Mouse (Mus musculus): ENCODE measurements at regions not wholly inside any gene's neighbourhood (a gene's known extent, or its start where the extent isn't known, plus 50 kb on each side); places are given as distances from the start of the nearest gene placed in this dataset.

DNA sequence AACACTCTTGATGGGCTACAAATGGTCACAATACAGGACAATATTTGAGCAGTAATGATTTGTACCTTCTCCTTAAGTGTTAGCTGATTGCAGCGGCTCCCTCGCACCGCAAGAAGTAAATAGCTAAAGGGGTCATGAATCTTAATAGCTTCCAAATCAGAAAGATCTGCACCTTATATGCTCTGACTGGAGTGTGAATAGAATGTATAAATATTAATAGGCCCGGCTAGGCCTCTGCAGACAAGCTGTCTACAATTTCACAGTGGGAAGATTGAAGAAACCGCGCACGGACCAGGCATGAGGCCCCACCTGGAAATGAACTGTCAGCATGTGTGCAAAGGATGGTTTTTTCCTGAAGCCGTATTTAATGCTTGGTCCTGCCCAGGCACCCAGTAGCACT lies 333.0 kb downstream of the Atp23 start:
- 73% methylated on average over 8 of the region's 8 CpGs for WGBS
- H3K27ac ChIP-seq = no peak overlapping the region
- no peaks in the 10 kb centered on the region for H3K36me3 ChIP-seq
- H3K9me3 ChIP-seq = no peaks in the 10 kb centered on the region
- no peak for DNase-seq (ENCODE audit: low spot score)
- no peak overlapping the region for H3K4me3 ChIP-seq
- no peaks in the 10 kb centered on the region for H3K27me3 ChIP-seq (ENCODE audit: insufficient read depth, poor library complexity, severe bottlenecking)
- H3K4me1 ChIP-seq (replicated peaks) = peaks cover 6% of the 10 kb centered on the region; the same call in 1 of the 2 replicates

DNA sequence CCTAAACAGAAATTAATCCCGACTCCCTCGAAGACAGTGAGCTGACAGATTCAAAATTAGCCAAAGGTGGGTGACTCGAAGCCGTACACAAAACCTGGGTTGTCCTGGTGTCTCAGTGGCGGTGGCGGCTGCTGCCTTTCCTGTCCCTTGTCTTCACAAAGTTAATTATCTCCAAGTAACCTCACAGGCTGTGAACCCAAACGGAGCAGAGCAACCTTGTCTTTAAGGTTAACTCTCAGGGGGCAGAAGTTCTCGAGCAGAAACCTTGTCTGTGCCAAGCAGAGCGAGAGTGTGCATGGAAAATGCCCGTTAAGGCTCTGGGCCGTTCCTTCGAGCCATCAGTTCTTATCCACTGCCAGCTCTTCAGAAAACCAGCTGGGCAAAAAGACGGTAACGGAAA lies 335.8 kb downstream of the Atp23 start:
- H3K9me3 ChIP-seq = no peaks in the 10 kb centered on the region
- H3K27me3 ChIP-seq (ENCODE audit: insufficient read depth, poor library complexity, severe bottlenecking) = no peaks in the 10 kb centered on the region
- H3K27ac ChIP-seq = no peak overlapping the region
- H3K4me1 ChIP-seq (replicated peaks) = peaks cover 6% of the 10 kb centered on the region; the same call in 1 of the 2 replicates
- DNase-seq (ENCODE audit: low spot score) = no peak
- 86% methylated on average over 14 of the region's 14 CpGs for WGBS
- H3K36me3 ChIP-seq = no peaks in the 10 kb centered on the region
- H3K4me3 ChIP-seq = no peak overlapping the region

DNA sequence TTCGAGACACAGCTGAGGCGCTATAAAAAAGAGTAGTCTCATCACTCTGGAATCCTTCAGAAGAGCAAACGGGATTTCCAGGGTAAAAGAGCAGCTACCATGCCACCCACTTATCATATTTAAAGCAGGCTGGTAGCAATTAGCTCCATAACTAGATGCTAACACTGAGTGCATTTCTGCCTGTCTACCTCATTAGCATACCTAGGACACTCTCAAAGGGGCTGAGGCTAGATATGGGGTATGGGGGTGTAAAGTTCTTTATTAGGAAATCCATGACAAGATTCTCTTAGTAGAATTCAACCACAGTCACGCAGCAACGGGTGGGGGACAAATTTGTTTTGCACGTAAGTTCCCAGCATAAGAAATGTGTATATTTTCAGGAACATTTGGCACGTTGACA lies 346.1 kb downstream of the Atp23 start:
- H3K27ac ChIP-seq = no peak overlapping the region
- H3K27me3 ChIP-seq (ENCODE audit: insufficient read depth, poor library complexity, severe bottlenecking) = no peaks in the 10 kb centered on the region
- no peaks in the 10 kb centered on the region for H3K4me1 ChIP-seq (replicated peaks)
- H3K9me3 ChIP-seq = no peaks in the 10 kb centered on the region
- H3K36me3 ChIP-seq = no peaks in the 10 kb centered on the region
- no peak overlapping the region for H3K4me3 ChIP-seq
- DNase-seq (ENCODE audit: low spot score) = no peak
- 87% methylated on average over 7 of the region's 7 CpGs for WGBS

DNA sequence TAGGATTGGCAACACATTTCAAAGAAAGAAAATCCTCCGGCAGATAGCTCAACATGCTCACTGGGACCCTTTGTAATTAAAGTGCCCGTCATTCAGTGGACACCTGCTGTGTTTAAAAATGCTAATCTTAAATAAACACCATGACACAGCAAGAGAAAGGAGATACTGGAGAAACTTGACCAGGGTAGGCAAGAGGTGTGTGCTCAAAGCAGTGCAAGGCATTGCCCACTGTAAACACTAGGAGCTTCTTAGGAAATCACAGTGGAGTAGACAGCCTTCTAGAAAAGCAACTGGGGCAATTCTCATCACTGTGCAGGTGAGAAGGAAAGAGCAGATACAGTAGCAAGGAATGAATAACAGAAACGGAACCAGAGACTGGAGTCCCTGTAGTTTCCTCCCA lies 369.2 kb downstream of the Atp23 start:
- H3K4me1 ChIP-seq (replicated peaks) = peaks cover 2% of the 10 kb centered on the region; the same call in 1 of the 2 replicates
- no peak for DNase-seq (ENCODE audit: low spot score)
- H3K36me3 ChIP-seq = no peaks in the 10 kb centered on the region
- H3K27me3 ChIP-seq (ENCODE audit: insufficient read depth, poor library complexity, severe bottlenecking) = no peaks in the 10 kb centered on the region; the same call in 1 of the 2 replicates
- 42% methylated on average over 3 of the region's 3 CpGs for WGBS
- H3K27ac ChIP-seq = no peak overlapping the region
- no peak overlapping the region for H3K4me3 ChIP-seq
- H3K9me3 ChIP-seq = no peaks in the 10 kb centered on the region

DNA sequence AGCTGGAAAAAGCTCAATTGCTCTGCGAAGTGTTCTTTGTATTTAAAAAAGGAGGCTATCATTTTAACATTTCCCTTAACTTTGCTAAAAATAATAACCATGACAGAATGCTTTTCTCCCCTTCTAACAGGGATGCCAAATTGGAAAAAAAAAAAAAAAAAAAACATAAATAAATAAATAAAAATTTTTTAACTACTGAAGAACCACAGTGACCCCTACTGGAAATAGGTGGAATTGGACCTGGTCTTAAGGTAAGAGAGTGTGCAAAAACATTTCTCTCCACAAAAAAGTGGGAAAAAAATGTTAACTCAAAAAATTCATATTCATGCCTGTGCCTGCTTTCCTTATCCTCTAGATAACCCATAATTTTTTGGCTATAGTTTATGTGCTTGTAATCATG lies 369.8 kb downstream of the Atp23 start:
- H3K27me3 ChIP-seq (ENCODE audit: insufficient read depth, poor library complexity, severe bottlenecking) = no peaks in the 10 kb centered on the region; the same call in 1 of the 2 replicates
- H3K27ac ChIP-seq = no peak overlapping the region
- peaks cover 8% of the 10 kb centered on the region; the same call in 1 of the 2 replicates for H3K4me1 ChIP-seq (replicated peaks)
- WGBS = 81% methylated on average over 1 of the region's 1 CpGs
- H3K9me3 ChIP-seq = no peaks in the 10 kb centered on the region
- DNase-seq (ENCODE audit: low spot score) = no peak
- no peaks in the 10 kb centered on the region for H3K36me3 ChIP-seq
- H3K4me3 ChIP-seq = no peak overlapping the region

DNA sequence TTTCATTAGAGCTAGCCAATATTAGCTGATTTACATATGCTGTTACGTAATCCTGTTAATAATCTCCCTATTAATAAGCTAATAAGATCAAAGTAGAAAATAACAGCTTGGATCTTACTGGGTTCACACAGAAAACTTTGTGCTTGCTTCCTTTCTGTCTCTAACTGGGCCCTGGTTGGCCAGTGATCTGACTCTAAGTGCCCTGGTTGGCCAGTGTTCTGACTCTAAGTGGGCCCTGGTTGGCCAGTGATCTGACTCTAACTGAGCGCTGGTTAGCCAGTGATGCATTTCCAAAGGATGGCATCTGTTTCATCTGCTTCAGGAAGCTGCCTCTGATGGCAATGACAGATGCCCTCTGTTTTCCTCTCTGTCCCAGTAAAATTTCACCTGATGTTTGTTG lies 372.4 kb downstream of the Atp23 start:
- no peak for DNase-seq (ENCODE audit: low spot score)
- no peaks in the 10 kb centered on the region for H3K36me3 ChIP-seq
- peaks cover 14% of the 10 kb centered on the region; the same call in 1 of the 2 replicates for H3K4me1 ChIP-seq (replicated peaks)
- no peaks in the 10 kb centered on the region for H3K9me3 ChIP-seq
- no peak overlapping the region for H3K4me3 ChIP-seq
- 87% methylated on average over 2 of the region's 2 CpGs for WGBS
- H3K27me3 ChIP-seq (ENCODE audit: insufficient read depth, poor library complexity, severe bottlenecking) = no peaks in the 10 kb centered on the region; the same call in 1 of the 2 replicates
- no peak overlapping the region for H3K27ac ChIP-seq

DNA sequence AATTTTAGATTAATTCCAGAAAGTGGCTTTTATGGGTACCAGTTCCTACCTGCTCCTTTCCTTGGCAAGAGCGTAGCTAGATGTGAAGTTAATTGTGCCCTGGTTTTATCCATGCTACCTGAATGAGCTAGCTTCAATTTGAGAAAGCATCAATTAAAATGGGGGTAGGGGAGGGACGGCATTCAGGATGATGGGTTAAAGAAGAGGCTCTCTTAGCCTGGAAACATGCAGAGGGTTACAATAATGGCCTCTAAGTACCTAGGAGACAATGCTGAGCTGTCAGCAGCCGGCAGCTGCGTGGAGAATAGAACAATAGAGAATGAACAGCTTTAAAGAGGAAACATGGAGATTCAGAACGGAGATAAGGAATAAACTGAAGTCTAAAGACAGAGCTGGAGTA lies 375.0 kb downstream of the Atp23 start:
- Histone ChIP-seq H3K4me3 (no peak overlapping the region), H3K27ac (0 out of 2 replicates have a peak overlapping the region, but pooled peaks have one; percentile 36), H3K36me3 (no peaks in the 10 kb centered on the region), H3K9me3 (no peaks in the 10 kb centered on the region), H3K27me3 (ENCODE audit: insufficient read depth, poor library complexity, severe bottlenecking) (no peaks in the 10 kb centered on the region; the same call in 1 of the 2 replicates), H3K4me1 (replicated peaks) (peaks cover 28% of the 10 kb centered on the region)
- peak; percentile 16 for DNase-seq (ENCODE audit: low spot score)
- WGBS = 29% methylated on average over 5 of the region's 5 CpGs

DNA sequence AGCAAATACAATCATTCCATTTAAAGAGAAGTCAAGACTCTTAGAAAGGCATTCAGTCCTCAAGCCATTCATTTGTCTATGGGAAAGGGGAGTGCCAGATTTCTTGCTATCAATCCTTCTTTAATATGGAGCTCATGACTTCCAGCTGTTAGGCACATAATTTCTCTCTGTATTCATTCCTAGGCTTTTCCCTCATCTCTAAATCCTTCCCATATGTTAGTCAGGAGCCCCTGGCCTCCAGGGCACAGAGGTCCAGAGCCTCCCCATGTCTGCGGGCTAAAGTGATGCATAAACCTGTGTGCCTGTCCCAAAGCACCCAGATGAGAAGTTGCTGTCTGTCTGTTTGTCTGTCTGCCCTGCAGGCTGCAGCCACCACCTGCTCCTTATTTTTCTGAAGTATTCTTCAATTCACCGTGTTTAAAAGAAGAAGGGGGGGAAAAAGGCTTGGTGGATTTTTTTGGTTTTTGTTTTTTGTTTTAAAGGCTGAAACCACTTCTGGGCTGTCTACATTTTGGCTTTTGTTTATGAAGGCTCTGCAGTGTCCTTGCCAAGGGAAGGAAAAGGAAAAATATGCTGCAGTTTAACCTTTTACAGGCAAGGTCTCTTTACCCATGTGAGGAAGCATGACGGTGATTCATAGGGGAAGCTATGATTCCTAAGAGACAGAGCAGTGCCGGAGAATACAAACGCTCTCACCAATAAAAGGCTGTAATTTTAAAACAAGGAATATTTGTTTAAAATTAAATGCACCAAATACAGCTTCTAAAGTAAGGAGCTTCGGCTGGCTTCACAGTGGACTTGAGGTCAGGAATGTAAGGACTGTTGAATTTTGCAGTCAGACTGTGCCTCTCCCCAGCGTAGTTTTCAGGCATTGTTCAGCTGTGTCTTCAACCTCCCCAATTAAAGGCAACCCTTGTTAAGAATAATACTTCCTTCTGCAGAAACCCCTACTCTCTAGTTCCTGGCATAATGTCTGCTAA lies 379.0 kb downstream of the Atp23 start:
- Histone ChIP-seq H3K9me3 (0 out of 2 replicates have a peak, but pooled peaks cover 2% of the 10 kb centered on the region), H3K4me1 (replicated peaks) (peaks cover 34% of the 10 kb centered on the region), H3K27me3 (ENCODE audit: insufficient read depth, poor library complexity, severe bottlenecking) (no peaks in the 10 kb centered on the region), H3K27ac (peak overlapping the region; percentile 40), H3K36me3 (no peaks in the 10 kb centered on the region), H3K4me3 (no peak overlapping the region)
- whole genome bisulfite sequencing = 63% methylated on average over 7 of the region's 7 CpGs
- peak; percentile 15 for DNase-seq (ENCODE audit: low spot score)

DNA sequence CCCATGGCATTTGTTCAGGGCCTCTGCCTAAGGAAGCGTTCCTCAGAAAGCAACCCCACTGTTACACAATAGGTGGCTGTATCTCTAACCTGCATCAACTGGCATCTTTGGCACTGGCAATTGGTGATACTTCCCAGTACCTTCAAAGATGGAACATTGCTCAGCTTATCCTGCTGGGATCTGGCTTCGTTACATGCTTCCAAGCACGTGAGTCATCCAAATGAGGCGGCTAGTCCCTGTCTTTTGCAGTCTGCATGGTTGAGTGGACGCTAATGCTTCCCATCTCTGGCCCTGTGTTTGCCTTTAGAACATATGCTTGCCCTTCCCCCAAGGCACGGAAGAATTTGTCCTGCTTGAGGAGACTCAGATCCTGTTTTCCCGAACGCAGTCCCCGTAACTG lies 380.2 kb downstream of the Atp23 start:
- no peak for DNase-seq (ENCODE audit: low spot score)
- 52% methylated on average over 9 of the region's 9 CpGs for WGBS
- H3K27me3 ChIP-seq (ENCODE audit: insufficient read depth, poor library complexity, severe bottlenecking) = no peaks in the 10 kb centered on the region
- peaks cover 22% of the 10 kb centered on the region for H3K4me1 ChIP-seq (replicated peaks)
- 0 out of 2 replicates have a peak, but pooled peaks cover 2% of the 10 kb centered on the region for H3K9me3 ChIP-seq
- H3K27ac ChIP-seq = no peak overlapping the region
- no peaks in the 10 kb centered on the region for H3K36me3 ChIP-seq
- no peak overlapping the region for H3K4me3 ChIP-seq

DNA sequence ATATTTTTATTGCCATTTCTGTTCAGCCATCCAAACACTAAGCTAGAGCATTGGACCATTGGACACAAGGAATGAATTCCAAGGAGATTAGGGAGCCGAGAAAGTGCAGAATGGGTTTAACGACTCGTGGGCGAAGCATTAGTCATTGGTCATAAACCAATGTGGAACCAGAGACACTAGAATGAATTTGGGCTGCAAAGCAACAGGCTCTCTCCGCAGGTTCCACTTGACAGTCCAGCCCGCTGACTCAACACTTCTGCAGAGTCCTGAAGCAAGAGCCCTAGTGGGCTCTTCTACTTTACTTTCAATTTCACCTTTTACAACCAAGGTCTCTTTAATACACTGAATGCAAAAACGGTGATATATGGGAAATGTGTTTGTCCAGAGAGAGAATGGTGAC lies 388.0 kb downstream of the Atp23 start:
- H3K27ac ChIP-seq = no peak overlapping the region
- 0 out of 2 replicates have a peak, but pooled peaks cover 2% of the 10 kb centered on the region for H3K9me3 ChIP-seq
- 90% methylated on average over 7 of the region's 7 CpGs for WGBS
- no peak overlapping the region for H3K4me3 ChIP-seq
- no peaks in the 10 kb centered on the region for H3K27me3 ChIP-seq (ENCODE audit: insufficient read depth, poor library complexity, severe bottlenecking)
- H3K4me1 ChIP-seq (replicated peaks) = no peaks in the 10 kb centered on the region
- DNase-seq (ENCODE audit: low spot score) = no peak
- no peaks in the 10 kb centered on the region for H3K36me3 ChIP-seq

DNA sequence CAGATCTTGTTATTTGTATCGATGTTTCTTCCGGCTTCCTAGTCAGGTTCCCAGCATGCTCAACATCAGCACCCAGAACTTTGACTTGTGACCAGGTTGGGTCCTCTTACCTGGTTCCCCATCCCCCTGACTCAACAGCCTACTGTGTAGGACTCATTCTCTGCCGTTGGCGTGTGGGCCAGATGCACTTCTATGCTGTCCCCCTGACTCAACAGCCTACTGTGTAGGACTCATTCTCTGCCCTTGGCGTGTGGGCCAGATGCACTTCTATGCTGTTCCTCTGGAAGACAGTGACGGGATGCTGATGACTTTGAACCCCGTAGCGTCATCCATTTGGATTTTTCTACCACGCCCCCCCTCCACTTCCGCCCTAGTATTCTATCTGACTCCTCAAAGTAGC lies 389.6 kb downstream of the Atp23 start:
- 94% methylated on average over 10 of the region's 10 CpGs for WGBS
- H3K4me1 ChIP-seq (replicated peaks) = no peaks in the 10 kb centered on the region
- DNase-seq (ENCODE audit: low spot score) = no peak

DNA sequence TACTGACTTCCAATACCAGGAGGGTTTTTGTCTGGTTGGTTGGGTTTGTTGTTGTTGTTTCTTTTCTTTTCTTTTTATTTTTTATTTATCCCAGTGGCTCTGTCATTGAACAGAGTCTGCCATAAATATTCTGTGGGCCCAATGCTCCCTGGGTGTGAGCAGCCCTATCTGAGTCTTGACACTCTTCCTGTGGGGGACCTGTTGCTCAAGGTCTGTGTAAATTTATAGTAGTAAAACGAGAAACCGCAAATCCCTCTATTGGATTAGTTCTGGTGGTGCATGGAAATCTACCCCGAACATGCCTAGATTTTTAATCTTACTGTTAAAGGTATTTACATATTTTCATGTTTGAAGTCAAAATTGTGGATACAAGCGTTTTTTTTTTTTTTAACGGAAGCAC lies 395.2 kb downstream of the Atp23 start:
- Histone ChIP-seq H3K36me3 (no peaks in the 10 kb centered on the region), H3K4me1 (replicated peaks) (no peaks in the 10 kb centered on the region), H3K27me3 (ENCODE audit: insufficient read depth, poor library complexity, severe bottlenecking) (no peaks in the 10 kb centered on the region), H3K4me3 (no peak overlapping the region), H3K9me3 (no peaks in the 10 kb centered on the region), H3K27ac (no peak overlapping the region)
- WGBS = 90% methylated on average over 5 of the region's 5 CpGs
- no peak for DNase-seq (ENCODE audit: low spot score)

More for the DNA sequence above, 389.6 kb downstream of the Atp23 start:
- Histone ChIP-seq H3K36me3 (no peaks in the 10 kb centered on the region), H3K27me3 (ENCODE audit: insufficient read depth, poor library complexity, severe bottlenecking) (no peaks in the 10 kb centered on the region), H3K9me3 (no peaks in the 10 kb centered on the region), H3K4me3 (no peak overlapping the region), H3K27ac (no peak overlapping the region)

DNA sequence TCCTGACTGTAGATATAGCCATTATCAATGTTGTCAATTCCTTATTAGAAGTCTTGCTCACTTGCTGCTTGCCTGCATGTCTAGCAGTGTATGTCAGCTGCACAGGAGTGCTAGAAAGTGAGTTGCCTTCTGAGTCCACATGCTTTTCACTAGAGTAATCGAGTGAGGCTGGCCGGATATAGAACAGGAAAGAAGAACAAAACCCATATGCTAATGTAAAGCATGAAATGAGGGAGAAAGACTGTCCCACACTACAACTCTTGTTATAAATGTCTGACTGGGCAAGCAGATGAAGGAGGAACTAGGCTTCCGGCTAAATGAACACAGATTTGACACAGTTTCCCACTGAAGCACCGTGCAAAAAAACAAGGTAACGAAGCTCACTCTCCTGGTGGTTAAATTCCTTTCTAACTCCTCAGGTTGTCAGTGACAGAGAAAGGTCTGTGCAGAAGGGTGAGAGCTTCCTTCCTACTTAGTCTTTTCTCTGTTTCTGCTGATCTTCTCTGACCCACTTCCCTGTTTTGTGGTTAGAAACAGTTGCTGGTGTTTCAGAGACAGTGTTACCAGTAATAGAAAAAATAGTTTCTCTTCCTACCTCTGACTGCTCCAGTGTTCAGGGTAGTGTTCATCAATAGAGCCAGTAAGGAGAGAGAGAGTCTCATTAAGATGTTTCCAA lies 399.0 kb downstream of the Atp23 start:
- H3K4me1 ChIP-seq (replicated peaks) = no peaks in the 10 kb centered on the region
- H3K27ac ChIP-seq = no peak overlapping the region
- H3K36me3 ChIP-seq = no peaks in the 10 kb centered on the region

More for the DNA sequence above, 399.0 kb downstream of the Atp23 start:
- no peaks in the 10 kb centered on the region for H3K27me3 ChIP-seq (ENCODE audit: insufficient read depth, poor library complexity, severe bottlenecking)
- 75% methylated on average over 5 of the region's 5 CpGs for WGBS
- H3K9me3 ChIP-seq = no peaks in the 10 kb centered on the region
- H3K4me3 ChIP-seq = no peak overlapping the region
- no peak for DNase-seq (ENCODE audit: low spot score)
